Mouse (Mus musculus) heart, adult 8-10 months (tissue): Measurements from ENCODE around the gene Dr1. TPM values are rescaled to one million over a fixed set of nuclear protein-coding genes. Genes with fewer than 3 reads are reported as not detected.
"Not testable (repeated sequence)": the region's sequence is repeated elsewhere in the genome, so short reads cannot be mapped to it uniquely, and the experiment has no call there.

Experiments used
- DNase-seq: peaks from one replicate; pipeline ENCODE4 v3.0.0; 2022; ENCODE audit warnings: low spot score
- total RNA-seq, 4 experiments: library from RNA; stranded (reverse); gene quantifications; 2 replicates each; pipeline ENCODE4 v1.2.4; 2022

The Dr1 gene
- total RNA-seq, result 10 to 100 TPM; 18.3 to 21.6 (median 19.3) TPM

- DNase-seq, result peak; percentile 85
These were observed at the start of gene Dr1 for GRCm38 (mm10) chr5:108268127-108269062. Dr1 (plus strand) TSS chr5:108268897.

GRCm38 (mm10) chr5:108224077-108224476 lies 44.6 kb upstream of the Dr1 start:
- no peak for DNase-seq

GRCm38 (mm10) chr5:108226159-108226558 lies 42.5 kb upstream of the Dr1 start:
- DNase-seq, result no peak

GRCm38 (mm10) chr5:108246314-108246765 lies 22.4 kb upstream of the Dr1 start:
- peak; percentile 27 for DNase-seq

- no peak for DNase-seq
These were observed 18.7 kb upstream of the Dr1 start for GRCm38 (mm10) chr5:108250033-108250432.

- no peak for DNase-seq
These were observed 13.4 kb upstream of the Dr1 start for GRCm38 (mm10) chr5:108255259-108255658.

GRCm38 (mm10) chr5:108262722-108263121 lies 6.0 kb upstream of the Dr1 start:
- no peak for DNase-seq

GRCm38 (mm10) chr5:108263785-108264184 lies 4.9 kb upstream of the Dr1 start:
- not testable (repeated sequence) for DNase-seq

GRCm38 (mm10) chr5:108266990-108267389 lies 1.7 kb upstream of the Dr1 start:
- no peak for DNase-seq

GRCm38 (mm10) chr5:108269063-108269810 lies 540 bp downstream of the Dr1 start:
- no peak for DNase-seq

- DNase-seq, result no peak
These were observed 1.1 kb downstream of the Dr1 start for GRCm38 (mm10) chr5:108269811-108270151.

- no peak for DNase-seq
These were observed 1.7 kb downstream of the Dr1 start for GRCm38 (mm10) chr5:108270415-108270814.

GRCm38 (mm10) chr5:108271345-108271744 lies 2.6 kb downstream of the Dr1 start:
- not testable (repeated sequence) for DNase-seq

GRCm38 (mm10) chr5:108286957-108287356 lies 18.3 kb downstream of the Dr1 start:
- no peak for DNase-seq

- DNase-seq, result no peak
These were observed 32.9 kb downstream of the Dr1 start for GRCm38 (mm10) chr5:108301567-108301966.

- DNase-seq, result peak; percentile 95
These were observed 43.7 kb downstream of the Dr1 start, which contains the start of gene Pigg for GRCm38 (mm10) chr5:108312224-108313064. Pigg (plus strand) TSS chr5:108312609.

- DNase-seq, result no peak
These were observed 44.6 kb downstream of the Dr1 start for GRCm38 (mm10) chr5:108313065-108313860.
